Mouse (Mus musculus): ENCODE measurements around the gene Macf1.
"Not testable (repeated sequence)": the region's sequence is repeated elsewhere in the genome, so short reads cannot be mapped to it uniquely, and the experiment has no call there.

The Macf1 gene

DNA sequence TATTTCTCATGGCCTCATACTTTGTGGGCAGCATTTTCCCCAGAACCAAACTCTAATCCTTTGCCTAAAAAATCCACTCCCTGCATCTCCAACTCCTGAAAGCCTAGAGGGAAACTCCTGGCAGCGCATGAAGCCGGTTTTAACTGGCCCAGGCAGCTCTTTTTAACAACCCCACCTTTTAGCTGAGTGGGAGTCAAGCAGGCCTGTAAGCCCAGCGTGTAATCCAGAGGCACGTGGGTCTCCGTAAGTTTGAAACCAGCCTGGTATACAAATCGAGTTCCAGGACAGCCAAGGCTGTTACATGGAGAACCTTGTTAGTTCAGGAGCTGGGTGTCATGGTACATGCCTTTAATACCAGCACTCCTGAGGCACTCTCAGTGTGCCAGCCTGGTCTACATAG lies 14.5 kb downstream of the Macf1 start:
- no peak for DNase-seq (ENCODE audit: low spot score)

DNA sequence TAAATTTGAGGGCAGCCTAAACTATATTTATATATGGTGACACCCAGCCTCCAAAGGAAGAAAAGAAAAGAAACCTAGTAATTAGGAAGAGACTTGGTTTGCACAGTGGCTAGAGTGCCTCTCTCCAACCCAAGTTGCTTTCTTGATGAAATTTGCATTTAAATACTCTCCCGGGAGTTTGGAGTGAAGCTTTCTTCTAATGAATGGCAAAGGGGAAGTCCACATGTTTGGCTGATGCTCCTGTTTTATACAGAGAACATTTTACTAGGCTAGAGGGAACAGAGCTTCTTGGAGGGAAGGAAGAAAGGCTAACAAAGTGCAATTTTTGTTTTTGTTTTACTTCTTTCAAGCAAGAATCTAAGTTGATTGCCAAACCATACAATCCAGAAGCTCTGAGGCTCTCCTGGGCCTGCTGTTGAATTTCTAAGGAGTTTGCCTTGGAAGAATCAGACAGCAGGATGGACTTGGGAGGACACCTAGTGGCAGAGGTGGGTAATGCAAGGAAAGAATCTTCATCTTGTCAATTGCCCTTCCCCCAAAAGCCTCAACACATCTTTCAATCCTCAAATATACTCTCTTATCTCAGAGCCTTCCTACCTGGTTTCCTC lies 16.8 kb downstream of the Macf1 start:
- DNase-seq (ENCODE audit: low spot score) = peak; percentile 56

DNA sequence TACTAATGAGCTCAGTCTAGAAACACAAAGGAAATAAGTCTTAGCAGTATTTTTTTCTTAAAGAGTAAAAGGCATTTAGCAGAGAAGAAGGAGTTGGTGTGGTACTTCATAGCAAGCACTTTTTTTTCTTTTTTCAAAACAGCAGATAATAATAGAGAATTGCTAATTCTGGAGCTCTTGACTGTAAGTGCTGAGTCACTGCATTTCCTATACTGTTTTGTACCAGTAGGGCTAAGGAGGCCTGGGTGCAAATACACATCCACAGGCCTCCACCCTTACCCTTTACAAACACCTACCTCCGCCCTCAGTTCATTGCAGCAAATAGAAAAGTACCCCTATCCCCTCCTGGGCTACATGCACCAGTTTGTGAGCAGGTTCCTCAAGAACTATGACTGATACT lies 17.6 kb downstream of the Macf1 start:
- no peak for DNase-seq (ENCODE audit: low spot score)

DNA sequence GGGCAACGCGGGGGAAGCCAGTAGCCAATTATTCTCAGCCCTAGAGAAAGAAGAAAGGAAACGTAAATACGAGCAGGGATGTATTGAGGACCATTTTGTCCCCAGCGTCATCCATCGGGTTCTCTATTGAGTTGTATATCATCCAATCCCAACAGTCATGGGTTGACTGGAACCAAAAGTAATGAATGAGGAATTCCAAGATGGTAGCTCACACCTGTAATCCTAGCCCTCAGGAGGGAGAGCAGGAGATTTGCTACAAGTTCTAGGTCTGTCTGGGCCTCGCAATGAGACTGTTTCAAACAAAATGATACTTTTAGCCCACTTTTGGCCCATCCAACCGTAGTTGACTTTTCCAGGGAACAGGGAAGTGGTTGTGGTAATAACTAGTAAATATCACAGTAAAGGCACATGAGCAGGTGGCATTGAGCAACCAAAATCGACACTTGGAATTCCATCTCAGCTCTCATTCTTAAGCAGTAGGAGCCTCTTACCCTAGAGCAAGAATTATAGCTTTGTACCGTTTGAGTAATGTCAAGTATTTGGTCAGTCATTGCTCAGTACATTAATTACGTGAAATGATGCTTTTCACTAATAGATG lies 18.4 kb downstream of the Macf1 start:
- no peak for DNase-seq (ENCODE audit: low spot score)

DNA sequence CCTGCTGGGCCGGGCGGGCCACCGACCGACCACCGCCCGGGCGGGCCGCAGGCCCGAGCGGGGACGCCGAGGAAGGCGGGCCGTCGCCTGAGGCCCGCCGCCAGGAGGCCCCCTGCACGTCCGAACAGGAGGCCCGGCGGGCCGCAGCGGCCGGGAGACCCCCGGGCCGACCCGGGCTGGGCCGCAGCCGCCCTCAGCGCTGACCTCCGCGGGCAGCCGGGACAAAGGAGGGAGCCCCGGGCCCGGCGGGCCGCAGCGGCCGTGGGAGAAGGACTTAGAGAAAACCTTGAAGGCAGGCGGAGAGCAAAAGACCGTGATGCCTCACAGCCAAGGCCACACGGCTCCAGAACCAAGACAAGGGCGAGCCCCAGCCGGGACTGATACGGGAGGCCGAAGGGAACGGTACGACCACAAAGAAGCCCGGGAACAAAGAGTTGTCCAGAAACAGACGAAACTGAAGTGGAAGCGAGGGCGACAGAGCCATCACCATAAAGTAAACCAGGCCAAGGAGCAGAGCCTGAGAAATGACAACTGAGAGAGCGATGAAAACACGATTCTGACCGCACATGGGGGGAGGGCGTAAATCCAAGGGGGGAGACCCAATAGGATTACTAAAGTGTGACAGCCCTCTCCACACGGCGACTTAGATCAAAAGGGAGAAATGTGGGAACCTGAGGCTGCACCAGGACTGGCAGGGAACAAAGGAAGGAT lies 19.1 kb downstream of the Macf1 start:
- peak; percentile 74 for DNase-seq (ENCODE audit: low spot score)

DNA sequence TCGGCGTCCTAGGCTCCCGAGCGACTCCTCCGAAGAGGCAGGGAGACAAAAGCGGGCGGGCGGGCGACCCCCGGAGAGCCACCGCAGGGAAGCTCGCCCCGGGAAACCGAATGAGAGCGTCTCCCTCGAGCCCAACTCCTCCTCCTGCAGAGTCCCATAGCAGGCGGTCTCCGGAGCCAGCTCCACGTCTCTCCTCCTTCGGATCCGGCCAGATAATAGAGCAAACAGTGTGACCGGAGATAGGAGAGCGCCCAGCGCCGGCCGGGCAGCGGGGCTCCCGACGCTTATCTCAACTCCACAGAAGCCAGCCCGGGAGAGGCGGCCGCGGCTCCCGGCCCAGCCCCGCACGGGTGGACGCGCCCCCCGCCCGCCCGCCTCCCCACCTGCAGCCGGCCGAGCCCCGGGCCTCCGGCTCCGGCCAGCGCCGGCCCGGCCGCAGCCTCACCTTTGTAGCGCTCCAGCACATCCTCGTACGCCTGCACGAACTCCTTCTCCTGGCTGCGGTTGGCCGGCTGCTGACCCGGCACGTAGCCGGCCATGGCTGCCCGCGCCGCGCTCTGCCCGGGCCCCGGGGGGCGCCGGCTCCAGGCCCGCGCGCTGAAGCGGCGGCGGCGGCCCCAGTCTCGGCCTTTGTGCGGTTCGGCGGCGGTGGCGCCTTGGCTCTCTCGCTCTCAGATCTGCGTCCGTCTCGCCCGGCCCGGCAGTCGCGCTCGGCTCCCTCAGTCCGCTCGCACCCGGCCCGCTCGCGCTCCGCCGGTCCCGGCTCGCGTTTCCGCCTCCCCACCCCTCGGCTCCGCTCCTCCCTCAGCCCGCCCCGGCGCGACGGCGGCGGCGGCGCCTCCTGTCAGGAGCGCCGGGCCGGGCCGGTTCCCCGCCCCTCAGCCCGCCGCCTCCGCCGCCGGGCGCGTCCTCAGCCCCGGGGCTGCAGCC lies 19.9 kb downstream of the Macf1 start:
- DNase-seq (ENCODE audit: low spot score) = peak; percentile 82

DNA sequence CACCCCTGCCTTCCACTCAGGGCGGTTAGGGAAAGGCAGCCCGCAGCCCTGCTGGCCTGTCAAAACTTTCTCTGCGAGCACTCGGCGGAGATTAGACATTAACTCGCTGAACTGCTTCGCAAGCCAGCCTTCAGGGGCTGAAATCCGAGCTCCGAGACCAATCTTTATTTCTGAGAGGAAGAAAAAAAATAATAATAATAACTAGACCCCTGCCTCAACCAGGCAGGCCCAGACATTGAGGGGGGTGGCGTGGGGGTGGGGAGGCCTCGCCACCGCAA lies 20.5 kb downstream of the Macf1 start:
- peak; percentile 24 for DNase-seq (ENCODE audit: low spot score)

DNA sequence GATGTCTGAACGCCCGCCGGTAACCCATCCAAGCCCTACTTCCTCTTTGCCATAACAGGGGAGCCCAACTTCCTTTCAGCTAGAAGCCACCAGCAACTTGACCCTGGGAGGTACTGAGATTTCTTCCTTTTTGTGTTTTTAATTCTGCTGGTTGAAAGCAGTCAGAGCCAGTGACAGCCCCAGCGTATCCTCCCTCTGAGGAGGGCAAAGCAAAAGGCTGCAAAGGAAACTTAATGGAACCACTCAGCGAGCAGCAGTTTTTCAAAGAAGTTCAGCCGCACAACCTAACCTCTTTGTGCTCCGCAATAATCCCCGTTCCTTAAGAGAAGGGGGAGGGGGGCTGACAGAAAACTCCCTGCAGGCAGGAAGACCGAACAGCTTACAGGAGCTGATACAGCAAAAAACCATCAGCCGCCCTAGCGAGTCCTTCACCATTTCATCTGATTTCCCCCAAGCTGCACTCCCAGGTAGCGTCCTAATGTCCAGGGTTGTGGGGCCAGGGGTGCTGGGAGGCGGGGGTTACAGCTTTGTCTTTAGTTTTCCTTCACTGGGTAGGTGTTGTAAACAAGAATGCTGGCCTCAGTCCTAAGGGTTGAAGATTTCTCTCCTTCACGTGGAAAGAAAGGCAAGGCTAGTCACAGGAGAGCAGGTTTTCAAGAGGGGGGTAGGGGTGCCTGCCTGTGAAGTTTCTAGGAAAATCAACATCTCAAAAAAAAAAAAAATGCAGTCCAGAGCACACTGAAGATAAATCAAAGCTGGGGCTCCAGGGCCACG lies 21.1 kb downstream of the Macf1 start:
- DNase-seq (ENCODE audit: low spot score) = no peak

DNA sequence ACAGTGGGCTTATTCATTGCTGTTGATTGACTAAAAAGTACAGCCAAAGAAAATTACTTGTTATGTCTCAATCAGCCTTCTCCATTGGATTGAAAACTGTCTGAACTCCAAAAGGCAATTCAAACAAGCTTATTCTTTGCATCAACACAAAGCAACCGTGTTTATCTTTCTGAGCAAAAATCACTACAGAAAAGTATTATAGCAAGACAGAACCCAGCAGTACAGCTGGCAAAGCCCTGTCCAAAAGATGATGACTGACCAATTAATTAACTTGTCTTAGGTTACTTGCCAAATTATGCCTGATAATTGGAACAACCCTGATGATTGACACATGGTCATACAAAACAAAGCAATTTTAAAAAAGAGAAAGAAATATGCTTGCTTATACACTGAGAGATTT lies 26.0 kb downstream of the Macf1 start:
- DNase-seq (ENCODE audit: low spot score) = no peak

DNA sequence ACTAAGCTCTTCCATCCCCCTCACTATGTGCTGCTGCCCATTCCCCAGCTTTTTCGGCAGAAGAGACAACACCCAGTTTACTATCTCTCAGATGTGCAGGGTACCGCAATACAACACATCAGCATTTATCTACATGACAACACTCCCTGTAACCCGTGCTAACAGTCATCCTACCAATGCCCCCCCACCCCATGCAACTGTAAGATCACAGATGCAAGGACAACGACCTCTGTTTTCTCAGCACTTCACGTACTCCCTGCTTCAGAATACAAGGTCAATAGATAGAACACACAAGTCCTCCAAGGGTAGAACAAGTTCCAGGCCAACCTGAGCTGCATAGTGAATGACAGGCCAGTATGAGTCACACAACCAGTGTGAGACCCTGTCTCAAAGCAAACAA lies 28.9 kb downstream of the Macf1 start:
- no peak for DNase-seq (ENCODE audit: low spot score)

DNA sequence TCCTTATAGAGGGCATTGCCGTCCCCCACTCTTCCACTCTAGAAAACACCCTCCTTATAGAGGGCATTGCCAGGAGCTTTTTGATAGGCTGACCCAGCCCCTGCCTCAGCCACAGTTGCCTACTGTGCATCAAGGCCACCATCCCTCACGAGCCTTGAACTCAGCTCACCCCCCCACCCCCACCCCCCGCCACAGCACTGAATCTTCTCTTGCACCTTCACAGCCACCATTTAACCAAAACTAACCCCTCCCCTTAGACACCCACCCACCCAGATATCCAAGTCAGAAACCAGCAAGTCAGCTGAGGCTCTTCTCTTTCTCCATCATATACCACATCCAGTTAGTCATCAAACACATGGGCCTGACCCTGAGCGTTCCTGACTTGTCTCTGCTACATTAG lies 29.6 kb downstream of the Macf1 start:
- DNase-seq (ENCODE audit: low spot score) = no peak

DNA sequence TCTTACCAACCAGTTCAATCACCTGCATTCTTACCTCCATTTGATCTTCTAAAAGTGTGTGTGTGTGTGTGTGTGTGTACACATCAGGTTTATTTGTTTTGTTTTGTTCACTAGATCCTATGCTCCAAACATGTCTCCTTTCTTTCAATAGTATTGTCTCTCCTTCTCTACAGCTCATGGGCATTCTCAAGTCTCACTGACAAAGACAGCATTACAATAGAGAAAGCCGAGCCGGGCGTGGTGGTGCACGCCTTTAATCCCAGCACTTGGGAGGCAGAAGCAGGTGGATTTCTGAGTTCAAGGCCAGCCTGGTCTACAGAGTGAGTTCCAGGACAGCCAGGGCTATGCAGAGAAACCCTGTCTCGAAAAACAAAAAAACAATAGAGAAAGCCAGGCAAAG lies 30.7 kb downstream of the Macf1 start:
- DNase-seq (ENCODE audit: low spot score) = not testable (repeated sequence)

DNA sequence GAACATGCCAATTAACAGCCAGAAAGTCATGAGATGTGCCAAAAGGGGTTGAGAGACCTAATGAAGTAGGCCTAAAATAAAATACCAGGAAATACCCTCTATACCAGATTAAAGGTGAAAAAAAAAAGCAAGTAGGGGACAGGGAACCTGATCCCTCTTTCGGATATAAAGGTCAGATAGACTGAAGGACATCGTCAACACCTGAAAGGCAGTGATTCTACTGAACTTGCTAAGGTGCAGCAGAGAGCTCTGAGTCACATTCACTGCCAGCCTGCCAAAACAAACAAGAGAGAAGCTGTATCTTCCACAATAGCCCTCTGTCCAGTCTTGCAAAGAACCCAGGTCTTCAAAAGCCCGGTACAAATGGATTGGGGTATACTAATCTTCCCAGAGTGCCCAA lies 32.0 kb downstream of the Macf1 start:
- DNase-seq (ENCODE audit: low spot score) = no peak

DNA sequence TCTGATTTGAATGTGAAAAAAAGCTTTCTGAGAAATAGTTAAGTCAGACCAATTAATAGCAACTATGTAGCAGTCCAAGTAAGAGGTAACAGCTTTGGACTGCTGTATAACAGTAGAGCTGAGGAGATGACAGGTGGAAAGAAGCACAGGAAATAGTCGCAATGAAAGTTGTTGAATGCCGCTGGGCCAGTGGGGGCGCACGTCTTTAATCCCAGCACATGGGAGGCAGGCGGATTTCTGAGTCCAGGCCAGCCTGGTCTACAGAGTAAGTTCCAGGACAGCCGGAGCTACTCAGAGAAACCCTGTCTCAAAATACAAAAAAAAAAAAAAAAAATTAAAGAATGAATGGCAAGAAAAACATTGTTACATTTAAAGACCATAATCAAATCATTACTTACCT lies 35.0 kb downstream of the Macf1 start:
- no peak for DNase-seq (ENCODE audit: low spot score)

DNA sequence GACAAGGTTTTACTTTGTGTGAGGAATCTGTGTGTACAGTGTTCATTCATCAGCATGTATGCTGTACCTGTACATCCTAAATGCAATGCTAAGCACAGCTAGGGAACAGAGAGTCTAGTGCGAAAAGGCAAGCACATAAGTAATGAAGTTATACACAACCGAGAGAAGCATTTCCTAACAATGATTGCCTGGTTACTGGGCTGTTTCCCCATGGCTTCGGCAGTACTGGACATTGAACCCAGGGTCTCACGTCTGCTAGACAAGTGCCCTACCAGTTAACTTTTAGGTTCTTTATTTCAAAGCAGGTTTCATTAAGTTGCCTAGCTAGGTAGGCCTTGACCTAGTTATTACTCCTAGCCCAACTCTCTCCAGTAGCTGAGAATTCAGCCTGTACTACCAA lies 36.5 kb downstream of the Macf1 start:
- no peak for DNase-seq (ENCODE audit: low spot score)

DNA sequence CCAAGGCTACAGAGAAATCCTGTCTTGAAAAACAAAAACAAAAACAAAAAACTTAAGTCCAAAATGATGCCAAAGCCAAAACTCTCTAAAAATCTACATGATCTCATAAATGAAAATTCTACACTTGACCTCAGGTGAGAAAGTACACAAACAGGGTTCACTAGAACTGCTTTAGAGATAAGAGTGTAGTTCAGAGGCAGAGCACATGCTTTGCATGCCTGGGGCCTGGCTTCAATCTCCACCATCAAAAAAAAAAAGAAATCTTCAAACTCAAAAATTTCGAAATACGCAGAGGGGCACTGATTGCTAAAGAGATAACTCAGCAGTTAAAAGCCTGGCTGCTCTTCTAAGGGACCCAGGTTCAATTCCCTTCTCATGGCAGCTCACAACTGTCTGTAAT lies 37.1 kb downstream of the Macf1 start:
- no peak for DNase-seq (ENCODE audit: low spot score)

DNA sequence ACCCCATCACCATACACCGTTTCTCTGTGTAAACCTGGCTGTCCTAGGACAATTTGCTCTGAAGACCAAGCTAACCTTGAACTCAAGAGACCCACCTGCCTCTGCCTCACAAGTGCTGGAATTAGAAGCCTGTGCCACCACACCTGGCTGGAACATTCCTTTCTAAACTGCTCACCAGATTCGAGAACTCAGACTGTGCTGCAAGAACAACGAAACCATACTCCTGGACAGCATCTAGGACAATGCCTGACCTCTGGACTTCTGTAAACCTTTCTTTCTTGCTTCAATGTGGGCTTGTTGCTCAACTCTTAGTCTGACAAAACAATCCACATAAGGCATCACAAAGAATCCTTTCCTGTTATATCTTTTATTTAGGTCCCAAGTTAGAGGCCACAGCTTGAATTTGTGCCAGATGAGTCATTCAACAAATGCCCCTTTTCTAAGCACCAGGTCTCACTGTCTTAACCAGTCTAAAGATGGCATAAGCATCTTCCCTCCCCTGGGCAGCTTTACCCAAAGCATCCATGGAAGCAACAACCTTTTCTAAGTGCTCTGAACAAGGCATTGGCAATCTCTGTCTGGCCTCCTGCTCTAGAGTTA lies 38.8 kb downstream of the Macf1 start:
- DNase-seq (ENCODE audit: low spot score) = no peak

DNA sequence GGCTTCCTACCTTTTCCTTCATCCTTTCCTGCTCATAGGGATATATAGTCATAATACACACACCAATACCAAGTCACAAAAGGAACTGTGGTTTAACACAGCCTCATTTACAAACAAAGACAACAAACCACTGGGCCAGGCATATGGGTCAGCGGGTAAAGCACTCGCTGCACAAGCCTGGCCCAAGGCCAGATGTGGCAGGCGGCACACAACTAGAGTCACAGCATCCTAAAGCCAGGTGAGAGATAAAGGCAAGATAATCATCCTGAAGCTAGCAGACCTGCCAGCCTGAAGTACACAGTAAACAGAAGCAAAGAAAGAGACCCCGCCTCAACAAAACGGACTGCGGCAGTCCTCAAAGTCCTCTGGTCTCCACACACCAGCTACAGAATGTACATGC lies 40.6 kb downstream of the Macf1 start:
- DNase-seq (ENCODE audit: low spot score) = no peak

DNA sequence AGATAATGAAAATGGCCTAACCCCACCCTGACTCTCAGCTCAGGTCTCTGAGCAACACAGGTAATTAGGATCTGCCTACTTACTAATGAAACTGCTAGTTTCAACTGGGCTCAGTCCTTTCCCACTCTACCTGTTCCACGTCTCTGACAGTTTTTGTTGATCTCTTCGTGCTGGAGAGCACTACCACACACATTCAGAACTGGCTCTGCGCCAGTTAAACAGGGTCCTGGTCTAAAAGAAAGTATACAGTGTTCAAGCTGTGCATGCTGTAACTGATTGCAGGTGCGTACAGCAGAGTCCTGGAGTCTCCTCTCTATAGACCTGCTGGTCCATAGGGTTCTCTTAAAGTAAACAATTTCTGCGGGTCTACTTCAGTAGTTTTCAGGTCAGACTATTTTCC lies 41.3 kb downstream of the Macf1 start:
- no peak for DNase-seq (ENCODE audit: low spot score)

DNA sequence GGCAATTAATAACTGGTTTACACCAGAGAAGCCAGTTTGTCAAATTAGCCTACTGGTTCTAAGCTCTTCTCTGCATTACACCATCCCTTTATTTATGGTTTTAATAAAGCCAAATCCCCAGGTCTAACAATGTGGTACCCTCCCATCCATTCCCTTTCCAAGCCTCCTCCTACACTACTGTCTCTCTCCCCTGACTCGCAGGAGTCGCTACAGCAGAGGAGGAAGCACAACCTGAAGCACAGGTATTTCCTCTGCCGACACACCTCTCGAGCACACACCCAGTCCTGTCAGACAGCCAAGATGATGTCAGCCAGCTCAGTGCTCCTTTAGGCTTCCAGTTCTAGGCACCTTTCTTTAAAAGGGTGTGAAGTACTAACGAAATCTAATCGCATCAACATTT lies 47.0 kb downstream of the Macf1 start:
- DNase-seq (ENCODE audit: low spot score) = no peak

DNA sequence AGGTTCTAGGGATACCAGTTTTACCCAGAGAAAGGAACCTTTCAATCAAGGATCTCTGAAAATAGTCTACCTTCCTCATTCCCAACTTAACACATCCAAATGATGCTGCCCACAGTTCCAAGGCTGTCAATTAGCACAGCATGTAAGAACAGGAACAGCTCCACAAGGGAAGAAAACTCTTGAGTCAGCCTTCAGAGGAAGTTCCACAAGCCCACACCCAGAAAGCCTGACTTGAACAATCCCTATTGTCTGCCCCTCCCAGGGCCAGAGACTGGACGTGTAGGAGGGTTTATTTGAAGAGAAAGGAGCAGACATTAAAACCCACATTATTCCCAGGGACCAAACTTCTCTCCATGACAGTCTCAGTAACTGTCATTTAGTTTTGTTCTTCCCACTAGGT lies 48.7 kb downstream of the Macf1 start:
- DNase-seq (ENCODE audit: low spot score) = no peak

DNA sequence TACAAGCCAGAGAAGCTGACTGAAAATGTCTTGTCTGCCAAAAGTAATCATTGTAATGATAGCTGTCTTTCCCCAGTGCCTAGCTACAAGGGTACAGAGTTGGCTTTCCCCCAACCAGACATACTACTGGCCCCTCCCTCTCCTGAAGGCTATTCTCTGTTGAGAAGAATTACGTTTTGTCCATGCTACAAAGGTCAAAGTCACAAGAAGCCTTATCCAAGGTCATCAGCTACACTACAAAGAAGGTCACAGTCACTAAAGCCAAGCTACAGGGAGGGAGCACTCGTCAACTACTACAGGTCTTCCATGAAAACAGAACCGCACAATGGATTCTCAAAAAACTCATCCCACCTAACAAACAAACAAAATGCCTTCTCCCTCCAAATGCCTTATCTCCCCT lies 49.7 kb downstream of the Macf1 start:
- DNase-seq (ENCODE audit: low spot score) = no peak

All from ovary, postnatal 36 days (tissue).